Mouse (Mus musculus): ENCODE results near the gene Dusp6. TPM values are rescaled to one million over a fixed set of nuclear protein-coding genes. Genes with fewer than 3 reads are reported as not detected.

Gene Dusp6
- polyA plus RNA-seq, 1 experiment from 2014 or later, result 5.0 TPM

- Histone ChIP-seq H3K4me3 (ENCODE audit: inconsistent target) (no peak overlapping the region), H3K79me2 (ENCODE audit: inconsistent target) (no peaks in the 10 kb centered on the region), H3K36me3 (ENCODE audit: inconsistent target) (no peaks in the 10 kb centered on the region), H3K27ac (no peak overlapping the region)
- 93% methylated on average over 10 of the region's 12 CpGs for WGBS (ENCODE audit: missing documents)
These were observed 11.6 kb downstream of the Dusp6 start for GRCm38 (mm10) chr10:99274640-99275039.

- H3K27ac ChIP-seq, result no peak overlapping the region
- no peaks in the 10 kb centered on the region for H3K36me3 ChIP-seq (ENCODE audit: inconsistent target)
- no peak overlapping the region for H3K4me3 ChIP-seq (ENCODE audit: inconsistent target)
- no peaks in the 10 kb centered on the region for H3K79me2 ChIP-seq (ENCODE audit: inconsistent target)
- WGBS (ENCODE audit: missing documents), result 88% methylated on average over 20 of the region's 22 CpGs
These were observed 16.2 kb downstream of the Dusp6 start for GRCm38 (mm10) chr10:99279067-99279880.

GRCm38 (mm10) chr10:99283981-99284385 lies 21.0 kb downstream of the Dusp6 start:
- 96% methylated on average over 10 of the region's 10 CpGs for WGBS (ENCODE audit: missing documents)

GRCm38 (mm10) chr10:99284918-99285317 lies 21.9 kb downstream of the Dusp6 start:
- no peaks in the 10 kb centered on the region for H3K79me2 ChIP-seq (ENCODE audit: inconsistent target)
- WGBS (ENCODE audit: missing documents), result 80% methylated on average over 9 of the region's 9 CpGs
- no peak overlapping the region for H3K4me3 ChIP-seq (ENCODE audit: inconsistent target)
- H3K36me3 ChIP-seq (ENCODE audit: inconsistent target), result no peaks in the 10 kb centered on the region
- no peak overlapping the region for H3K27ac ChIP-seq

More at GRCm38 (mm10) chr10:99283981-99284385, 21.0 kb downstream of the Dusp6 start:
- Histone ChIP-seq H3K4me3 (ENCODE audit: inconsistent target) (no peak overlapping the region), H3K79me2 (ENCODE audit: inconsistent target) (no peaks in the 10 kb centered on the region), H3K36me3 (ENCODE audit: inconsistent target) (no peaks in the 10 kb centered on the region), H3K27ac (no peak overlapping the region)

GRCm38 (mm10) chr10:99285759-99286158 lies 22.7 kb downstream of the Dusp6 start:
- Histone ChIP-seq H3K27ac (no peak overlapping the region), H3K79me2 (ENCODE audit: inconsistent target) (no peaks in the 10 kb centered on the region), H3K36me3 (ENCODE audit: inconsistent target) (no peaks in the 10 kb centered on the region), H3K4me3 (ENCODE audit: inconsistent target) (no peak overlapping the region)
- 93% methylated on average over 8 of the region's 8 CpGs for WGBS (ENCODE audit: missing documents)

GRCm38 (mm10) chr10:99286213-99286612 lies 23.2 kb downstream of the Dusp6 start:
- Histone ChIP-seq H3K36me3 (ENCODE audit: inconsistent target) (no peaks in the 10 kb centered on the region), H3K27ac (no peak overlapping the region), H3K4me3 (ENCODE audit: inconsistent target) (no peak overlapping the region), H3K79me2 (ENCODE audit: inconsistent target) (no peaks in the 10 kb centered on the region)
- WGBS (ENCODE audit: missing documents), result 95% methylated on average over 7 of the region's 7 CpGs

GRCm38 (mm10) chr10:99286787-99287186 lies 23.8 kb downstream of the Dusp6 start:
- no peak overlapping the region for H3K27ac ChIP-seq
- H3K36me3 ChIP-seq (ENCODE audit: inconsistent target), result no peaks in the 10 kb centered on the region
- 50% methylated on average over 17 of the region's 17 CpGs for WGBS (ENCODE audit: missing documents)
- no peak overlapping the region for H3K4me3 ChIP-seq (ENCODE audit: inconsistent target)
- H3K79me2 ChIP-seq (ENCODE audit: inconsistent target), result no peaks in the 10 kb centered on the region

GRCm38 (mm10) chr10:99287206-99287605 lies 24.2 kb downstream of the Dusp6 start:
- Histone ChIP-seq H3K4me3 (ENCODE audit: inconsistent target) (no peak overlapping the region), H3K79me2 (ENCODE audit: inconsistent target) (no peaks in the 10 kb centered on the region), H3K27ac (no peak overlapping the region), H3K36me3 (ENCODE audit: inconsistent target) (no peaks in the 10 kb centered on the region)
- WGBS (ENCODE audit: missing documents), result 43% methylated on average over 5 of the region's 6 CpGs

- no peaks in the 10 kb centered on the region for H3K79me2 ChIP-seq (ENCODE audit: inconsistent target)
- no peaks in the 10 kb centered on the region for H3K36me3 ChIP-seq (ENCODE audit: inconsistent target)
- no peak overlapping the region for H3K4me3 ChIP-seq (ENCODE audit: inconsistent target)
- WGBS (ENCODE audit: missing documents), result 94% methylated on average over 5 of the region's 5 CpGs
- no peak overlapping the region for H3K27ac ChIP-seq
These were observed 26.1 kb downstream of the Dusp6 start for GRCm38 (mm10) chr10:99289176-99289575.

GRCm38 (mm10) chr10:99293111-99293640 lies 30.1 kb downstream of the Dusp6 start:
- H3K4me3 ChIP-seq (ENCODE audit: inconsistent target), result no peak overlapping the region
- no peak overlapping the region for H3K27ac ChIP-seq
- no peaks in the 10 kb centered on the region for H3K79me2 ChIP-seq (ENCODE audit: inconsistent target)
- H3K36me3 ChIP-seq (ENCODE audit: inconsistent target), result no peaks in the 10 kb centered on the region
- 94% methylated on average over 3 of the region's 3 CpGs for WGBS (ENCODE audit: missing documents)

- H3K27ac ChIP-seq, result no peak overlapping the region
- no peaks in the 10 kb centered on the region for H3K36me3 ChIP-seq (ENCODE audit: inconsistent target)
- WGBS (ENCODE audit: missing documents), result 93% methylated on average over 3 of the region's 3 CpGs
- no peak overlapping the region for H3K4me3 ChIP-seq (ENCODE audit: inconsistent target)
- no peaks in the 10 kb centered on the region for H3K79me2 ChIP-seq (ENCODE audit: inconsistent target)
These were observed 34.7 kb downstream of the Dusp6 start for GRCm38 (mm10) chr10:99297721-99298120.

- no peak overlapping the region for H3K4me3 ChIP-seq (ENCODE audit: inconsistent target)
- WGBS (ENCODE audit: missing documents), result 83% methylated on average over 18 of the region's 18 CpGs
These were observed 35.6 kb downstream of the Dusp6 start for GRCm38 (mm10) chr10:99298328-99299295.

GRCm38 (mm10) chr10:99299303-99299702 lies 36.3 kb downstream of the Dusp6 start:
- WGBS (ENCODE audit: missing documents), result 90% methylated on average over 8 of the region's 9 CpGs
- H3K79me2 ChIP-seq (ENCODE audit: inconsistent target), result no peaks in the 10 kb centered on the region
- no peak overlapping the region for H3K4me3 ChIP-seq (ENCODE audit: inconsistent target)
- H3K27ac ChIP-seq, result no peak overlapping the region
- no peaks in the 10 kb centered on the region for H3K36me3 ChIP-seq (ENCODE audit: inconsistent target)

More at GRCm38 (mm10) chr10:99298328-99299295, 35.6 kb downstream of the Dusp6 start:
- Histone ChIP-seq H3K36me3 (ENCODE audit: inconsistent target) (no peaks in the 10 kb centered on the region), H3K27ac (no peak overlapping the region), H3K79me2 (ENCODE audit: inconsistent target) (no peaks in the 10 kb centered on the region)

GRCm38 (mm10) chr10:99302051-99302450 lies 39.0 kb downstream of the Dusp6 start:
- 10% methylated on average over 4 of the region's 4 CpGs for WGBS (ENCODE audit: missing documents)
- Histone ChIP-seq H3K4me3 (ENCODE audit: inconsistent target) (no peak overlapping the region), H3K36me3 (ENCODE audit: inconsistent target) (no peaks in the 10 kb centered on the region), H3K27ac (peak overlapping the region; percentile 29), H3K79me2 (ENCODE audit: inconsistent target) (no peaks in the 10 kb centered on the region)
